Mouse (Mus musculus): ENCODE data around the gene Olfr876. TPM values are rescaled to one million over a fixed set of nuclear protein-coding genes. Genes with fewer than 3 reads are reported as not detected.
"Not testable (repeated sequence)": the region's sequence is repeated elsewhere in the genome, so short reads cannot be mapped to it uniquely, and the experiment has no call there.

Gene Olfr876
- not detected in 2 replicates for polyA plus RNA-seq (2016; fragmentation: Nextera tagmentation; extraction: Ambion mirVana)

DNA sequence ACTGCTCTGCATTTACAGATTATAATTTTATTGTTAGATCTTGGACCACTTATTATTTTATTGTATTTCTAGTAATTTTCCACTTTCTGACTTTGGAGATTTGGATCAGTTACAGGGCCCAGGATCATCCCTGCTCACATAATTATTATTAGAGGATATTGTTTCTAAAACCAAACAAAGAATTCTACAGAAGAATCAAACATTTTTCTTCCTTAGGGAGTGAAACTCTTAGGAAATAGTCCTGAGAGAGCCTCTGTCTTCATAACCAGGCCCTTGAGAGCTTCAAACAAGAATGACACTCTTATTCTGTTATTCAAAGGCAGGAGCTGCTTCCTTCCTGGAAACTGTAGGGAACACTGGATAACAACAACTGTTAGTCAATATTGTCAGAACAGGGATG lies at the start of gene Olfr876:
Gene Olfr876, plus strand, starts transcription at position 301 of the 400 bp plus-strand sequence.
- Histone ChIP-seq H3K36me3 (no peaks in the 10 kb centered on the region), H3K27me3 (ENCODE audit: low read depth, poor library complexity, severe bottlenecking) (no peaks in the 10 kb centered on the region), H3K4me3 (no peak within 1 kb of the TSS), H3K4me1 (no peaks in the 10 kb centered on the region), H3K9me3 (replicated peaks) (no peaks in the 10 kb centered on the region), H3K27ac (no peak within 1 kb of the TSS)
- no peak for DNase-seq (ENCODE audit: low spot score)

DNA sequence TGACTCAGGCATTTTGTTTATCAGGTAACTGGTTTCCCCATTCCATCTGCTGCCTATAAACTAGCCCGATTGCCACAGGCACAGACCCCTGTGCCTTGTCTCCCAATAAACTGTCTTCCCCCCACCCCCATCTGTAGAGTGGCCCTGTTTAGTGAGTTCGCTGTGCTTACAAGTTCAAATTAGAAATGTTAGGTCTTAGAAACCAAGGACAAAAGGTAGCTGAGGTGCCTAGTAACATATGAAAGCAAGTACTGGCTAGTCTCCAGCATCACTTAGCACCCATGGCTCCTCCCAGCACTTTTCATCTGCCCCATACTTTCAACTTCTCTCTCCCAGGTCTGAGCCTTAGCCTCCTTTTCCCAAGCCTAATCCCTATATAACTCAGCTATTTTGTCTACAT lies 41.1 kb upstream of the Olfr876 start:
- no peak overlapping the region for H3K27ac ChIP-seq
- H3K4me1 ChIP-seq = no peaks in the 10 kb centered on the region
- WGBS = 88% methylated on average over 2 of the region's 2 CpGs
- H3K9me3 ChIP-seq (replicated peaks) = no peaks in the 10 kb centered on the region
- no peaks in the 10 kb centered on the region for H3K36me3 ChIP-seq
- no peak overlapping the region for H3K4me3 ChIP-seq
- DNase-seq (ENCODE audit: low spot score) = no peak
- no peaks in the 10 kb centered on the region for H3K27me3 ChIP-seq (ENCODE audit: low read depth, poor library complexity, severe bottlenecking)

DNA sequence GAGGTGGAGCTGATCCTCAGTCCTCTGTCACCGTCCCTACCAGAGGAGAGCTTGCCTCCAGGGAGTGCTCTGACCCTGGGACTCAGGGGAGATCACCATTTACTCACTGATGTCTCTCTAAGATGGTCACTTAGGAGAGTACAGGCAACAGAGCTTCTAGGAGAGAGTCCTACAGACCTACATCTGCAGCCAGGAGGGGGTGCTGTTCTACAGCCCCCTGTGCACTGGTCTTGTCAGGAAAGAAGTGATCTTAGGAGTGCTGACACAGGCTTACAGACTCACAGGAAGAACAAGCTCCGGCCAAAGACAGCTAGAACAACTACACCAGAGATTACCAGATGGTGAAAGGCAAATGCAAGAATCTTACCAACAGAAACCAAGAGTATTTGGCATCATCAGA lies 40.3 kb upstream of the Olfr876 start:
- no peaks in the 10 kb centered on the region for H3K9me3 ChIP-seq (replicated peaks)
- H3K36me3 ChIP-seq = no peaks in the 10 kb centered on the region
- H3K27ac ChIP-seq = no peak overlapping the region
- no peaks in the 10 kb centered on the region for H3K4me1 ChIP-seq
- WGBS = 56% methylated on average over 2 of the region's 2 CpGs
- H3K27me3 ChIP-seq (ENCODE audit: low read depth, poor library complexity, severe bottlenecking) = no peaks in the 10 kb centered on the region
- no peak for DNase-seq (ENCODE audit: low spot score)
- no peak overlapping the region for H3K4me3 ChIP-seq

DNA sequence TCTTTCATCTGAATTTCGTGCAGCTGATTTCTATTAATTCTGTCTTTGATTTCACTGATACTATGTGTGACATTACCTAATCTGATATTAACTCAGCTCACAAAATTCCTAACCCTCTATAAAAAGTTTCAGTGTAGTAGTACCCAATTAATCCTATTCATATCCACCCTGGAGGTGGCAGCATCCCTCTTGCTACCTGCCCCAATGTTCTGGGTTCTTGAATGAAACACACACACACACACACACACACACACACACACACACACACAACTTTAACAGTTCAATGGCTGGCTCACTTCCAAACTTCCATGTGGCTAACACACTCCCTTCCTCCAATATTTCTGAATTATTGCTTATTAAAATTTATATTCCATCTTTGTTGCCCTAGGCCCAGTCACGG lies 32.2 kb upstream of the Olfr876 start:
- Histone ChIP-seq H3K27me3 (ENCODE audit: low read depth, poor library complexity, severe bottlenecking) (no peaks in the 10 kb centered on the region), H3K4me1 (no peaks in the 10 kb centered on the region), H3K4me3 (no peak overlapping the region), H3K27ac (no peak overlapping the region), H3K36me3 (no peaks in the 10 kb centered on the region), H3K9me3 (replicated peaks) (no peaks in the 10 kb centered on the region)
- WGBS = 66% methylated on average over 2 of the region's 2 CpGs
- DNase-seq (ENCODE audit: low spot score) = no peak

DNA sequence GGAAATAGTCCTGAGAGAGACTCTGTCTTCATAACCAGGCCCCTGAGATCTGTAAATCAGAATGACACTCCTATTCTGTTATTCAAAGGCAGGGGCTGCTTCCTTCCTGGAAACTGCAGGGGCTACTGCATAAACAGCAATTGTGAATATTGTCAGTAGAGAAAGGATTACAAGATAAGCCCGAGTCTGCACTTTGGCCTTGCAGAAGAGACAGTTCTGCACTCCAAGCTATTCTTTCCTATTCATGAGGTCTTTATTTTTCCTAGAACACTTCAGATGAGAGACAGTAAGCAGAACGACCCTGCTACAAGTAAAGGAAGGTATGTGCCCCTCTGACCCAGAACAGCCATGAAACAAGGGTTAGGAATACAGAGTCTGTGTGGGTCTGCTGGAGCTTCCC lies 31.1 kb upstream of the Olfr876 start, which contains the start of gene Olfr875:
Gene Olfr875, plus strand, starts transcription at position 99 of the 400 bp plus-strand sequence.
- no peaks in the 10 kb centered on the region for H3K4me1 ChIP-seq
- H3K36me3 ChIP-seq = no peaks in the 10 kb centered on the region
- H3K9me3 ChIP-seq (replicated peaks) = no peaks in the 10 kb centered on the region
- H3K27ac ChIP-seq = no peak within 1 kb of the TSS
- no peak for DNase-seq (ENCODE audit: low spot score)
- H3K4me3 ChIP-seq = no peak within 1 kb of the TSS
- 51% methylated on average over 2 of the region's 2 CpGs for WGBS
- H3K27me3 ChIP-seq (ENCODE audit: low read depth, poor library complexity, severe bottlenecking) = no peaks in the 10 kb centered on the region

DNA sequence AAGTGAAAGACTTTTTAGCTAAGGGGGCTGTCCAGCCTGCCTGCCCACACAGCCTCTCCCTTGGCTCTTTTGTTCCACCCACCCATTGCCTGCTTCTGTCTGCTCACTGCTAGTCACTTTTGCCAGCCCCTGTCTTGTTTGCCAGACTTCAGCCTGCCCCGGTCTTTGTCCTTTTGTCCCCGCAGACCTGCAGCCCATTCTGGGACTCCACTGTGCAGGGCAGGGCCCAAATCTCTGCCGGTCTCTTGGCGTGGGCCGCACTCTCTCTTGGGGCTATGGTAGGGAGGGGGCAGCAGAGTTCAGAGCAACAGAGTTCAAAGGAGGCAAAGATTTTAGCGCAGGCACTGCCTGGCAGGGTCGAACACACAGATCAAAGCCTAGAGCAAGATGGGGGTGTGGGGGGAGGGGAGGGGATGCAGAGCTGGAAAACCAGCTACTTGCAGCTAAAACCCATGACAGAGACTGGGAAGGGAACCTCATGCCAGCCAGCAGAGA lies 20.0 kb upstream of the Olfr876 start:
- DNase-seq (ENCODE audit: low spot score) = peak; percentile 77

DNA sequence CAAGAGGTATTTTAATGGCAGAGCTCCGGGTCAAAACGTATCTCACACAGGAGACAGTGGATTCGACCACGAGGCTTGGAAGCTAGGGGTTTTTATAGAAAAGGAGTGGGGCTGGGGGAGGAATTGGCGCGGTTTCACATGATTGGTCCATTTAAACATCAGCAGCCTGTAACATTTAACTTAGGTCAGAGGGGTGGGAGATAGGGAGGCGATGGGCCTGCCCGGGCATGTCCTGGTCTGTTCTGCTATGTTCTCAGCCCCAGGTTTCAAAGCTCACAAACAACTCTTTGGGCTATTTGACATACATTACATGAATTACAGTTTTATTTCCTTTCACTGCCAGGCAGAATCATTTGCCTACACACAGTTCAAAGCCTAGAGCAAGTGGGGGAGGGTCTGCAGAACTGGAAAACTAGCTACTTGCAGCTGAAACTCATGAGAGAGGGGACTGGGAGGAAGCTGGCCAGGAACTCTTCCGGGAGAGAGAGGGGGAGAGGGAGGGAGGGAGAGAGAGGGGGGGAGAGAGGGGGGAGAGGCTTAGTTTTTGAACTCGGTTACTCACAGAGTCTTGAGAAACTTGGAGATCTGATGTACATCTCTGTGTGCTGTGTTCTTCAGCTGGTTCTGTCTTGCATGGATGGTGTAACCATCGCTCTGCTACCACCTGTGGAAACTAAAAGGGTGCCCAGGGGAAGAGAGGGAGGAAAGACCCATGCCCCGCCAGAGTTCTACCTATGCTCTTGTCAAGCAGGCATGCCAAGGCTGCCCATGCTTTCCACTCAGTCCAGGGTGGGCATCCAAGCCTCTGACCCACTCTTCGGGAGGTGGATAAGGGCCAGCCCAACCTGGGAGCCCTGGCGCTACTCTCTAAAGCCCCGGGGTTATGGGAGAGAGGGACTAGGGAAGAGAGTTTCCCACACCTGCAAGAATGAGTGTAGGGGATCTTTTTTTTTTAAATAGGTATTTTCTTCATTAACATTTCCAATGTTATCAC lies 19.1 kb upstream of the Olfr876 start:
- H3K4me3 ChIP-seq = 0 out of 2 replicates have a peak overlapping the region, but pooled peaks have one; percentile 43
- not testable (repeated sequence) for H3K27me3 ChIP-seq (ENCODE audit: low read depth, poor library complexity, severe bottlenecking); H3K36me3 ChIP-seq; H3K9me3 ChIP-seq (replicated peaks)
- DNase-seq (ENCODE audit: low spot score) = peak; percentile 34
- 58% methylated on average over 11 of the region's 15 CpGs for WGBS
- H3K4me1 ChIP-seq = peaks cover 12% of the 10 kb centered on the region
- peak overlapping the region; percentile 95 for H3K27ac ChIP-seq

More for the DNA sequence above, 20.0 kb upstream of the Olfr876 start:
- 1% methylated on average over 7 of the region's 7 CpGs for WGBS
- Histone ChIP-seq H3K27ac (peak overlapping the region; percentile 95), H3K9me3 (replicated peaks) (no peaks in the 10 kb centered on the region), H3K27me3 (ENCODE audit: low read depth, poor library complexity, severe bottlenecking) (no peaks in the 10 kb centered on the region), H3K4me3 (peak overlapping the region; percentile 43), H3K4me1 (peaks cover 12% of the 10 kb centered on the region), H3K36me3 (no peaks in the 10 kb centered on the region)

DNA sequence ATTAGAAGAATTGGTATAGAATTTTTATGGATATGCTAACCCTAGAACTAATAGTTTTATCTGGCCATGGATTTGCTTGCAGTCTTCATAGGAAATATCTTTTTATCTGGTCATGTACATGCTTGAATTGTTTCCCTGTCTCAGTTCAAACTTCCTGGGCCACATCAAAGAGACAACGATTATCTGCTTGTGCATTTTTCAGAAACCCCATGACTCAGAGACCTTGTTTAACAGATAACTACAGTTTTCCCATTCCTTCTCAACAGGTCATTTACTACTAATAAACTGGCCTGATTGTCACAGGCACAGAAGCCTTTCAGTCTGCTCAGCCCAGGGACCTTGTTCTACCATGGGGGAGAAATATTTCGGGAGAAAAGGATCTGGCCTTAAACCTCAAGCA lies 16.4 kb upstream of the Olfr876 start:
- Histone ChIP-seq H3K27ac (no peak overlapping the region), H3K36me3 (no peaks in the 10 kb centered on the region), H3K4me1 (peaks cover 12% of the 10 kb centered on the region), H3K27me3 (ENCODE audit: low read depth, poor library complexity, severe bottlenecking) (no peaks in the 10 kb centered on the region), H3K9me3 (replicated peaks) (no peaks in the 10 kb centered on the region), H3K4me3 (no peak overlapping the region)
- WGBS = 84% methylated on average over 2 of the region's 2 CpGs
- no peak for DNase-seq (ENCODE audit: low spot score)

DNA sequence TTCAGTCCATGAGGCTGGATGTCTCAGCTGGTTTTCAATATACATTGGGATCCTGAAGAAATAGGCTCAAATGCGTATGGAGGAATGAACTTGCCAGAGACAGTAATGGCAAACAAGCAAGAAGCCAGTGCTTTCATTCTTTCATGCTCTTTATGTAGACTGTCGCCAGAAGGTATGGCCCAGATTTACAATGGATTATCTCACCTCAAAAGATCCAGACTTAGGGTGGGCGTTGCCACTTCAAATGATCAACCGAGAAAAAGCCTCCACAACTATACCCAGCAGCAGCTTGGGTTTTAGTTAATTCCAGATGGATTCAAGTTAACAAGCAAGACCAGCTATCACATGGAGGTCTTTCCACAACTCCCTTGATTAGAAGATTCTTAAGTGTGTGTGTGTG lies 776 bp upstream of the Olfr876 start:
- WGBS = 74% methylated on average over 4 of the region's 4 CpGs
- no peak overlapping the region for H3K4me3 ChIP-seq

DNA sequence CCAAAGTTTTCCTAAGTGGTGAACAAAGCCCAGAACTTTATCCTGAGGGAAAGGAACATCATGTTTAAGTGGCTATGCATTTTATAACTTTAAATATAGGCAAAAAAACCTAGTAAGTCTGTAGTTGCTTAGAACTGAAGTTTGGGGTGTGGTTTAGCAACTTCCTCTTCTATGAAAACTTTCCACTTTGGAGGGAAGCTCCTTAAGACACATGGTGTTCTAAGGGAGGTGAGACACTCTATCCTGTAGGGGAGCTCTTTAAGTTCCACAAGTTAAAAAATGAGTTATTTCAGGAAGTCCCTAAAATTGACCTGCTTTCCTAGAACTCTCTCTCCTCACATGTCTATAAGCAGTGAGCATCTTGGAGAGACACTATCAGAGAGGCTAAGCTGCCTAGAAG lies 4.4 kb downstream of the Olfr876 start:
- Histone ChIP-seq H3K36me3 (no peaks in the 10 kb centered on the region), H3K4me3 (no peak overlapping the region), H3K9me3 (replicated peaks) (no peaks in the 10 kb centered on the region), H3K4me1 (no peaks in the 10 kb centered on the region), H3K27me3 (ENCODE audit: low read depth, poor library complexity, severe bottlenecking) (no peaks in the 10 kb centered on the region), H3K27ac (no peak overlapping the region)
- DNase-seq (ENCODE audit: low spot score) = no peak

More for the DNA sequence above, 776 bp upstream of the Olfr876 start:
- Histone ChIP-seq H3K27me3 (ENCODE audit: low read depth, poor library complexity, severe bottlenecking) (no peaks in the 10 kb centered on the region), H3K36me3 (no peaks in the 10 kb centered on the region), H3K4me1 (no peaks in the 10 kb centered on the region), H3K9me3 (replicated peaks) (no peaks in the 10 kb centered on the region), H3K27ac (no peak overlapping the region)
- no peak for DNase-seq (ENCODE audit: low spot score)

DNA sequence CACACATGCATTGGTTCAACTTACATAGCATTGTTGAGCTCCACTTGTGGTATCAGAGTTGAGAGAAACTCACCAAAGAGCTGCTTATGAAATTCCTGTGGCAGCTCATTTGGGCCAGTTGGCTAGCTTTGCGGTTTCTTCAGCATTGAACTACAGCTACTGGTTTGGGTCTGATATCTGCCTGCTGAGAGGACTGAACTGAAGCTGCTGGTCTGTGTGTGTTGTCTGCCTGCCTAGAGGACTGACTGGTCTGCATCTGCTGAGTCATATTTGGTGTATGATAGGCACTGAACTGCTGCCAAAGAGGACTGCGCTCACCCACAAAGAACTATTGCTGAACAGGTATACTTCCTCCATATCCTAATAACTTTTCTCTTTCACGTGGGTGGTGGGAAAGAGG lies 5.6 kb downstream of the Olfr876 start:
- no peak for DNase-seq (ENCODE audit: low spot score)
- 90% methylated on average over 3 of the region's 3 CpGs for WGBS
- Histone ChIP-seq H3K36me3 (no peaks in the 10 kb centered on the region), H3K4me1 (no peaks in the 10 kb centered on the region), H3K27me3 (ENCODE audit: low read depth, poor library complexity, severe bottlenecking) (no peaks in the 10 kb centered on the region), H3K4me3 (no peak overlapping the region), H3K9me3 (replicated peaks) (no peaks in the 10 kb centered on the region), H3K27ac (no peak overlapping the region)

DNA sequence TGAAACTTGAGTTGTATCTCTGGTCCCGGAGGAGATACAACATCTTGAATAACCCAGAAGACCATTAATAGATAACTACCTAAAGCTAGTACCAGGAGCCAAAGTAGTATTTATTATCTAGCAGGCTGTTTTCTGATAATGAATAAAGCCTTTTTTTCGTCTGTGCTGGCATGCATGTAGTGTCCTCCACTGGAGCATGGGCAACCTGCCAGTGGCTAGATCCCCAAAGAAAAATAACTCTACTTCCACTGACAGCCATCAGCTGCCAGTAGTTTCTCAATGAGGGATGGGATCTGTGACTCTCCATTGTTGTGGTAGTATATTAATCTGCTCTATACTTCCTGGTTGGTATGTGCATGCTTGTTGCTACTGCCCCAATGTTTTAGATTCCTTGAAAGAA lies 6.1 kb downstream of the Olfr876 start:
- Histone ChIP-seq H3K27me3 (ENCODE audit: low read depth, poor library complexity, severe bottlenecking) (no peaks in the 10 kb centered on the region), H3K4me1 (no peaks in the 10 kb centered on the region), H3K36me3 (no peaks in the 10 kb centered on the region), H3K4me3 (no peak overlapping the region), H3K27ac (no peak overlapping the region), H3K9me3 (replicated peaks) (no peaks in the 10 kb centered on the region)
- no peak for DNase-seq (ENCODE audit: low spot score)
- 87% methylated on average over 2 of the region's 2 CpGs for WGBS

DNA sequence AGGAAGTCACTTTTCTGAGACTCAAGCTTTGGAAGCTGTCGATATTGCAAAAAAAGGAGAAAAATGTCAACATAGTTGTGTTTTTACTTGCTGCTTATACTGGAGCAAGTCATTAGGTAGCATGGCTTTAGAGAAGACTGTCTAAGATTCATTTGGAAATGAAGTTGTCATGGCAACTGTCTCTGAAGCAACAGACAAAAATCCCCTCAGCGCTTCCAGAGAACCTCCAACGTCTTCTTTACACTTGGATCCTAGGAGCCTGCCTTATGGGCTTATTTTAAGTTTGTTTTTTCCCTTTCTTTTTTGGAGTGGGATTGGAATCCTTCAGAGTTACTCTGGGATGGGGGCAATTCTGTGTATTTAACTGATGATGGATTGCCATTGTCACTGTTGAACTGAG lies 11.9 kb downstream of the Olfr876 start:
- no peak overlapping the region for H3K4me3 ChIP-seq
- DNase-seq (ENCODE audit: low spot score) = no peak
- H3K4me1 ChIP-seq = no peaks in the 10 kb centered on the region
- no peaks in the 10 kb centered on the region for H3K36me3 ChIP-seq
- no peaks in the 10 kb centered on the region for H3K27me3 ChIP-seq (ENCODE audit: low read depth, poor library complexity, severe bottlenecking)
- H3K27ac ChIP-seq = no peak overlapping the region
- H3K9me3 ChIP-seq (replicated peaks) = no peaks in the 10 kb centered on the region
- WGBS = 89% methylated on average over 3 of the region's 3 CpGs

Measured in limb, embryonic 10.5 days (tissue).